Mouse (Mus musculus) heart, embryonic 15.5 days (tissue): ENCODE measurements around the gene Epha6. TPM values are rescaled to one million over a fixed set of nuclear protein-coding genes. Genes with fewer than 3 reads are reported as not detected.

Source experiments
- ATAC-seq: fragments of 200-750 bp; cut with Nextera tagmentation; replicated peaks from 2 replicates; pipeline ENCODE4 v1.8.0; 2017; ENCODE audit warnings: low read depth, moderate TSS enrichment; ENCODE audit not compliant: insufficient number of reproducible peaks, insufficient read depth, low FRiP score
- H3K27ac ChIP-seq: fragments of 300-500 bp; sonication (generic); 2 replicates; pipeline ENCODE4 v1.5.1; 2015; ENCODE audit warnings: mild to moderate bottlenecking, inconsistent platforms
- H3K27me3 ChIP-seq: fragments of 300-500 bp; sonication (generic); 2 replicates; pipeline ENCODE4 v1.6.1; 2015; ENCODE audit warnings: inconsistent platforms
- H3K36me3 ChIP-seq: fragments of 300-500 bp; sonication (generic); 2 replicates; pipeline ENCODE4 v1.6.1; 2015; ENCODE audit warnings: mild to moderate bottlenecking, inconsistent platforms
- H3K4me1 ChIP-seq: fragments of 300-500 bp; sonication (generic); replicated peaks from 2 replicates; pipeline ENCODE4 v1.6.1; 2015; ENCODE audit warnings: inconsistent platforms
- H3K4me2 ChIP-seq: fragments of 300-500 bp; sonication (generic); 2 replicates; pipeline ENCODE4 v1.6.1; 2015; ENCODE audit warnings: inconsistent platforms, mild to moderate bottlenecking, moderate library complexity
- H3K4me3 ChIP-seq: fragments of 300-500 bp; sonication (generic); 2 replicates; pipeline ENCODE4 v1.5.1; 2015; ENCODE audit warnings: mild to moderate bottlenecking, inconsistent platforms
- H3K9ac ChIP-seq: fragments of 300-500 bp; sonication (generic); 2 replicates; pipeline ENCODE4 v1.6.1; 2015; ENCODE audit warnings: mild to moderate bottlenecking, inconsistent platforms
- H3K9me3 ChIP-seq: fragments of 300-500 bp; sonication (generic); replicated peaks from 2 replicates; pipeline ENCODE4 v1.6.1; 2016; ENCODE audit warnings: inconsistent platforms
- WGBS: fragments of 180-500 bp; shearing (Covaris S2); methylation state at CpG from one replicate; pipeline ENCODE4 v1.1.7; 2015; ENCODE audit warnings: mixed read lengths; 5-methylcytosine and 5-hydroxymethylcytosine counted together
- polyA plus RNA-seq: library from polyadenylated mRNA; unstranded; fragments of >200 nt; fragmentation: Nextera tagmentation; extraction: Ambion mirVana; gene quantifications from 2 replicates; pipeline ENCODE4 v1.2.1, GENCODE M21; 2015

Epha6 gene
- polyA plus RNA-seq, 1 experiment from 2014 or later: not detected

DNA sequence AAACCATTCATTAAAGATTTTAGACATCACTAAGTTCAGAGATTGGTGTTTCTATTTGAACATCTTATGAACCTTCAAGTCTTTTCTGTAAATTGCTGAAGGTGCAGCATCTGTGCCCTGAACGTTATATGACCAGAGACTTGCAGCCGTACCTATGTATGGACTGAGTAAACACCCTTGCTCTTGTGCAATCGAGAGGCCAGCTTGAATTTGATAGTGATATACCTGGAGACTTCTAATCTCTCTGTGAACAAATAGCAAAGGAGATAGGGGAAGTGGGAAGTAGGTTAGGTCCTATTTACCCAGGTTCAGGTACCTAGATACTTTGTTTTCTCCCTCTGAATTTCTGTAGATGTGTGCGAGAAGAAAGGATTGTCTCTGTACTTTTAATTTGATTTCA, 854.4 kb downstream of the Epha6 start:
- Histone ChIP-seq H3K4me1 (no peaks in the 10 kb centered on the region), H3K9ac (no peak overlapping the region), H3K4me2 (no peak overlapping the region), H3K27me3 (no peaks in the 10 kb centered on the region), H3K36me3 (no peaks in the 10 kb centered on the region), H3K4me3 (no peak overlapping the region), H3K9me3 (no peaks in the 10 kb centered on the region), H3K27ac (no peak overlapping the region)
- ATAC-seq: no peak
- 79% methylated on average over 4 of the region's 4 CpGs for whole genome bisulfite sequencing

DNA sequence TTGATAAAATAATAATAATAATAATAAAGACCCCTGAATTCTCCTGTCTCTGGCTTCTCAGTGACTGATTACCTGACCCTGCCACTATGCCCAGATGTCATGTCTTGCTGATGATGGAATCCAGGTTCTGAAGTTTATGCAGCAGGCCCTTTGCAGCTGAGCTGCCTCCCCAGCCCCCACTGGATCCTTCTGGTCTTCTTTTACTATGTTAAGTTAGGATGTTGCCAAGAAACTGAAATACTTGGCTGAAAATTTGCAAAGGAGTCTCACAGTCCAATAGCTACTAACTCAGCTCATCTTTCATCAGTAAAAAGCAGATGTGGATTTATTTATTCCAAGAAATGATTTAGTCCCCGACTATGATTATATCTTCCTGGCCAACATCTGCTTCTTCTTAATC, 861.7 kb downstream of the Epha6 start:
- ATAC-seq: no peak
- H3K4me3 ChIP-seq: no peak overlapping the region
- no peaks in the 10 kb centered on the region for H3K4me1 ChIP-seq
- H3K27me3 ChIP-seq: no peaks in the 10 kb centered on the region
- no peaks in the 10 kb centered on the region for H3K36me3 ChIP-seq
- H3K9ac ChIP-seq: no peak overlapping the region
- no peak overlapping the region for H3K4me2 ChIP-seq
- H3K9me3 ChIP-seq: no peaks in the 10 kb centered on the region
- WGBS: 52% methylated on average over 1 of the region's 1 CpGs
- no peak overlapping the region for H3K27ac ChIP-seq

DNA sequence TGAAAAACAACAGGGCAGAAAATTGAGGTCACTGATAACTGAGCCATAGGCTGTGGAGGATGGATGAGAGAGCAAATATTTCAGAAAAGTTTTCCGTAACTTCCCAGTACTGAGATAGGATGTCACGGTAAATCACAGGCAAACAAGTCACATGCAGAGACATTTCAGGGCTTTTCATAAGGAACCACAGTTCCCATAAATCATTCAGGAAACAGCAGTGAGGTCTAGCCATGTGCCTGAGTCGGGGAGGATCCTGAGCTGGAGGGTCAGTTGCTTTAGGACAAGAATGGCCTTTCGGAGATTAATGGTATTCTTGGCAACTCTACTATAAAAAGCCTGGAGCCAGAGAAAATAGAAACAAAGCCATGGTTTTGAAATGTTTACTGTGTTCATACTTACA, 889.8 kb downstream of the Epha6 start:
- H3K27ac ChIP-seq: no peak overlapping the region
- H3K36me3 ChIP-seq: no peaks in the 10 kb centered on the region
- no peak overlapping the region for H3K4me3 ChIP-seq
- H3K4me1 ChIP-seq: no peaks in the 10 kb centered on the region
- H3K9me3 ChIP-seq: no peaks in the 10 kb centered on the region
- no peak for ATAC-seq
- no peak overlapping the region for H3K4me2 ChIP-seq
- no peaks in the 10 kb centered on the region for H3K27me3 ChIP-seq
- 73% methylated on average over 4 of the region's 4 CpGs for WGBS
- H3K9ac ChIP-seq: no peak overlapping the region

DNA sequence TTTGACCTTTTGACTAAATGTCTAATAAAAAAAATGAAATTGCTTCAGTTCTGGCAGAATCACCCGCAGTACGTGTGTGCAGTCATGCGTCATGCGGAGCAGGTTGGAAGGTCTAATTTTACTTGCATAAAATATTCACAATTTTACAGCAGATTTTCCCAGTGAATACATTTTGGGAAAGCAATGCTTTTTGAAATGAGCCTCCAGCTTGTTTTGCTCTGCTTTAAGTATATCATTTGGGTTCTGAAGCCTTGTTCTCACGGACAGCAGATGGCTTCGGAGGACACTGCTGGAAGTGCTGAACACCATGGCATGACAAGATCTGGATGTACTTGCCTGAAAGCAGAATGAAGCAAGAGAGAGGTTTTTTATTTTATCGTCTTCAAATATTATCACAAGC, 912.1 kb downstream of the Epha6 start:
- ATAC-seq: no peak

DNA sequence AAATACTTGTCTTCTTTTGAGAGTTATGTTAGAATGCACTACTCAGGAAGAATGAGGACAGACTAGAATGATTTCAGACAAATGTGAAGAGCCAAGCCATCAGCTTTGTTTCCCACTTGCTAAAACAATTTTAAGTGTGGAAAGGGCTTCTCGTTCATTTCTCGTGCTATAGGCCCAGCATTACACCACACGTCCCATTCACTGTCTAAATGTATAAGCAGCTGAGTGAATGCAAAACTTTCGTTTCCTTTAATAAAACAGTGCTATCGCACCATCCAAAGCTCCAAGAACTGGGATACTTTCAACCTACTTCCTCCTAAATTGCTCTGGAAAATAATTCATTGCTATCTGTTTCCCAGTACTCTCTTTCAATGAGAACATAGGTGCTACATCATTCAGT, 916.2 kb downstream of the Epha6 start:
- Histone ChIP-seq H3K27me3 (no peaks in the 10 kb centered on the region), H3K9me3 (no peaks in the 10 kb centered on the region), H3K4me2 (no peak overlapping the region), H3K36me3 (no peaks in the 10 kb centered on the region), H3K27ac (no peak overlapping the region), H3K4me1 (no peaks in the 10 kb centered on the region), H3K9ac (no peak overlapping the region), H3K4me3 (no peak overlapping the region)
- ATAC-seq: no peak
- WGBS: 88% methylated on average over 5 of the region's 5 CpGs

More for the DNA sequence above, 912.1 kb downstream of the Epha6 start:
- no peak overlapping the region for H3K27ac ChIP-seq
- no peaks in the 10 kb centered on the region for H3K36me3 ChIP-seq
- H3K4me2 ChIP-seq: no peak overlapping the region
- no peaks in the 10 kb centered on the region for H3K9me3 ChIP-seq
- no peak overlapping the region for H3K9ac ChIP-seq
- WGBS: 84% methylated on average over 7 of the region's 7 CpGs
- no peak overlapping the region for H3K4me3 ChIP-seq
- no peaks in the 10 kb centered on the region for H3K27me3 ChIP-seq
- no peaks in the 10 kb centered on the region for H3K4me1 ChIP-seq

DNA sequence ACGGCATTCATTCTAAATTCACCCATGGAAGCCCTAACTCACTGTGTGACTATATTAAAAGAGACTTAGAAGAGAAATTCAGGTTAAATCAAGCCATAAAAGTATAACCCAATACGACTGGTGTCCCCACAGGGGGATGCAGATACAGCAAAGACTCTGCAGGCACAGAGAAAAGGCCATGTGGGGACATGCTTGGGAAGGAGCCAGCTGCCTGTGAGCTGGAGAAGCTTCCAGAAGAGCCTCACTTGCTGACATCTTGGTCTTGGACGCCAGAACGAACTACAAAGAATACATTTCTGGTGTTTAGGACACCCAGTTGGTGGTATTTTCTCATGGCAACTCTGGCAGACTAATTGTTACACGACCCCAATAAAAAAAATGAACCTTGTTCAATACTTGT, 920.2 kb downstream of the Epha6 start:
- no peak for ATAC-seq

DNA sequence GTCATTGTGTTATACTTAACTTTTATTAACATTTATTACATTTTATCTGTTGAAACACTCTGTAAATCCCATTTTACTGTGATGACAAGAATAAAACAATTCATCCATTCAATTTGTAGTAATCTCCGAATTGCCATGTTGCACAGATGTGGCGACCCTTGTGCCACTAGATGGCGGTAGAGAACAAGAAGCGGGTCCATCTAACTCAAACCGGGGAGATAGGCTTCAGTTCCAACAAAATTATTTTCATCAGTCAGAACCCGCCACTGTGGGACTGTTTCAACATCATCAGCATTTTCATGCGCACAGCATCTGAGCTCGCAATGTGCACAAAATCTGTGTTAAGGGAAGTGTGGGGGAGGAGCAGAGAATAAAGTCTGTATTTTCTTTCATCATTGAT, 921.9 kb downstream of the Epha6 start:
- 5% methylated on average over 8 of the region's 8 CpGs for WGBS
- H3K36me3 ChIP-seq: no peaks in the 10 kb centered on the region
- no peak overlapping the region for H3K9ac ChIP-seq
- H3K9me3 ChIP-seq: no peaks in the 10 kb centered on the region
- no peak overlapping the region for H3K4me2 ChIP-seq
- no peaks in the 10 kb centered on the region for H3K27me3 ChIP-seq
- no peak overlapping the region for H3K27ac ChIP-seq
- ATAC-seq: no peak
- H3K4me1 ChIP-seq: no peaks in the 10 kb centered on the region
- H3K4me3 ChIP-seq: no peak overlapping the region

More for the DNA sequence above, 920.2 kb downstream of the Epha6 start:
- Histone ChIP-seq H3K4me1 (no peaks in the 10 kb centered on the region), H3K4me3 (no peak overlapping the region), H3K27me3 (no peaks in the 10 kb centered on the region), H3K9me3 (no peaks in the 10 kb centered on the region), H3K9ac (no peak overlapping the region), H3K36me3 (no peaks in the 10 kb centered on the region), H3K27ac (no peak overlapping the region), H3K4me2 (no peak overlapping the region)
- 54% methylated on average over 5 of the region's 5 CpGs for WGBS

DNA sequence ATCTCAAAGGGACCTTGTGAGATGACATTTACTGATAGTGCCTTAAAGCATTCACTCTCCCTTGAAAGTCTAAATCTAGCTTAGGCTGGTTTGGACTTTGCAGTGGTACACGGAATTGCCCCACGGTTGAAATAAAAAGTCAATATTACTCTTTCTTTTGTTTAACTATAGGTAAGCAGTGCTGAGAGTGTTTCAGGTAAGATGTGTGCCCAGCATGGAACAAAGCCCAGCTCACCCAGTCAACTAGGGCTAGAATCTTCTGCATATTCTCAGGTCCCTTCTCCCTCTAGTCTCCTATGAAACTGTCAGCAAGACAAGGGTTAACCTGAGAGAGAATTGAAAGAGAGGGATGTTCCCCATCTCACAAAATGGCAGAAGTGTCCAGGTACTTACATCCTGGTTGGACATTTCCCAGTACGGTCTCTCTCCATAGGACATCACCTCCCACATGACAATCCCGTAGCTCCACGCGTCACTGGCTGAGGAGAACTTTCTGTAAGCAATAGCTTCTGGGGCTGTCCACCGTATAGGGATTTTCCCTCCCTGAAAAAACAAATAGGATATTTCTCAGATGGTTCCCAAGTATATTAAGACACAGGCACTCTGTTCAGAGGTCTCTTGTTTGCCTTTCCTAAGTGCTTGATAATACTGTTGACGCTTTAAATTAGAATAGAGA, 923.0 kb downstream of the Epha6 start:
- 75% methylated on average over 8 of the region's 8 CpGs for WGBS
- H3K9me3 ChIP-seq: no peaks in the 10 kb centered on the region
- no peaks in the 10 kb centered on the region for H3K36me3 ChIP-seq
- H3K4me2 ChIP-seq: no peak overlapping the region
- no peak overlapping the region for H3K27ac ChIP-seq
- H3K4me1 ChIP-seq: no peaks in the 10 kb centered on the region
- H3K9ac ChIP-seq: no peak overlapping the region
- no peaks in the 10 kb centered on the region for H3K27me3 ChIP-seq
- H3K4me3 ChIP-seq: no peak overlapping the region
- no peak for ATAC-seq

DNA sequence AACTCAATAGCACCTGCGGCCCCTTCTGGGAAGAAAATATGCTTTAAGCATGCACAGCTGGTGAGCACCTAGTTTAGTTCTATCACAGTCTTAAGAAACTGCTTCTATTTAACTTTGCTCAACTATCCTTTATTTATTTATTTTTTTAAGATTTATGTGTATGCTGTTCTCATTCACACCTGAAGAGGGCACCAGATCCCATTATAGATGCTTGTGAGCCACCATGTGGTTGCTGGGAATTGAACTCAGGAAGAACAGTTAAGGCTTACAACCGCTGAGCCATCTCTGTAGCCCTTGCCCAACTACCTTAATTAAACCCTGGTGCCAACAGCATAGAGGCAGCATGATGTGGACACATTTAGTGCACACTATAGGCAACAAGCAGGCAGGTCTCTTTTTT, 938.4 kb downstream of the Epha6 start:
- ATAC-seq: no peak
- no peaks in the 10 kb centered on the region for H3K9me3 ChIP-seq
- WGBS: 88% methylated on average over 2 of the region's 2 CpGs
- no peak overlapping the region for H3K4me2 ChIP-seq
- H3K36me3 ChIP-seq: no peaks in the 10 kb centered on the region
- H3K9ac ChIP-seq: no peak overlapping the region
- H3K27ac ChIP-seq: no peak overlapping the region
- no peaks in the 10 kb centered on the region for H3K4me1 ChIP-seq
- H3K4me3 ChIP-seq: no peak overlapping the region
- no peaks in the 10 kb centered on the region for H3K27me3 ChIP-seq

DNA sequence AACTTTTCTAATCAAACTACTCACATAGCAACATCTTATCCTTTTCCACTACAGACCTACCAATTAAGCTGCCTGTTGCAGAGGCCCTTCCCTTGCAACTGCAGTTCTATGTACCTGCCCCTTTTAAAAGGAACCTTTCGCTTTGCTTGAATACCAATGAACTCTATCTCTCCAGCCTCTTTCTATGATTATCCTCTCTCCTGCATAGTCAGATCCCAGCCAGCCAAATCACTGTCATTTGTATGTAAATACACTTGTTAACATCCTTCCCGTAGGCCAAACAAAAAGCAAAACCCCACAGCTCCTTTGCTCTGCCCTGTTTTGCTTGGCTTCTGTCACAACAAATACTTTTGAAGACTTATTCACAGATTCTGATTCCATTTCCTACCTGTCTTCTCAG, 961.6 kb downstream of the Epha6 start:
- Histone ChIP-seq H3K27me3 (peaks cover 4% of the 10 kb centered on the region; the same call in 1 of the 2 replicates), H3K27ac (no peak overlapping the region), H3K36me3 (no peaks in the 10 kb centered on the region), H3K9ac (no peak overlapping the region), H3K4me2 (no peak overlapping the region), H3K9me3 (no peaks in the 10 kb centered on the region), H3K4me1 (no peaks in the 10 kb centered on the region), H3K4me3 (no peak overlapping the region)
- 56% methylated on average over 2 of the region's 2 CpGs for WGBS
- no peak for ATAC-seq

DNA sequence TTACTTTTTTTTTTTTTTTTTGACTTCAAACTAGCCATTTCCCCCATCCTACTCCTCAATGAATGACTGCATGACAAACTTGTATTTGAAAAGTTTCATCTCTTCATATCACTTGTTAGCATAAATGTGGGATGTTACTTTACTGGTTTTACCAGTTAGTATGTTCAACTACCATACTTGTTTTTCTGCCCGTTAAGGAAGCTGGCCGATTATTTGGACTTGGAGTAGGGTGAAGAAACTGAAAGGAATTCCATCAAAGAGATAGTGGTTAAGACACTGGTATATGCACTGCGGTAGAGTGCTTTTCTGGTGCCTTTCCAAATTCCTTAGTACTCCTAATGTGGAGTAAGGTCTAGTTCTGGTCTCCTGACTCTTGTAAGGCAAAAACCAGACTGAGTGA, 965.3 kb downstream of the Epha6 start:
- Histone ChIP-seq H3K36me3 (no peaks in the 10 kb centered on the region), H3K4me1 (0 out of 2 replicates have a peak, but pooled peaks cover 4% of the 10 kb centered on the region), H3K9ac (no peak overlapping the region), H3K27ac (no peak overlapping the region), H3K9me3 (no peaks in the 10 kb centered on the region), H3K4me3 (no peak overlapping the region), H3K4me2 (peak overlapping the region; percentile 77), H3K27me3 (peaks cover 4% of the 10 kb centered on the region; the same call in 1 of the 2 replicates)
- WGBS: 68% methylated on average over 3 of the region's 3 CpGs
- no peak for ATAC-seq

DNA sequence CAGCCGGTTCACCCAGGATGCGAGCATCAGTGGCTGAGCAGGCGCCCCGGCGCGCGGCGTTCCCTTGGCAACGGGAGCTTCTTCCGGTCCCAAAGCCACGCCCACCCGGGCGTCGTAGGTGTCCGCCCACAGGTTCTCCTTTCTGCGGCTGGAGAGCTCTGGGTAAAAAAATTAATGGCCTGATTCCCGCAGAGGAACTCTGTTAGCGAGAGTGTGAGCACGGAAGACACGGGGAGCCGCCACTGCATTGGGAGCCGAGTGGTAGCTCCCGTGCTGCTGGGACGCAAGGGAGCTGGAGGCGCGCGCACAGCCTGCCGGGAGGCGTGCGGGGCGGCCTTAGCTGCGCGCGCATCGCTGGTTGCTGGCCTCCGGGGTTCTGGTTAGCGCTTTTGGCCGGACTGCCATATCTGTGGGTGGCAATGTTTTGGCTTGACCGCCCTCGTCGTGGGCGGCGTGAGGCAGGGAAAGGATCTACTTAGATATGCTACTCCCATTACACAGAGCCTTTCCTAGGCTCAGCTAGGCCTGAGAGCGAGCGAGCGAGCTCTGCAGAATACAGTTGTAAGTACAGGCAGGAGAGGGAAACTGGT, 966.1 kb downstream of the Epha6 start, which contains the start of gene Arl6:
Gene Arl6 (minus strand): TSS at position 290 of the 590 bp plus-strand sequence.
- WGBS: under 1% methylated on average over 46 of the region's 46 CpGs
- H3K27me3 ChIP-seq: peaks cover 4% of the 10 kb centered on the region; the same call in 1 of the 2 replicates
- no peaks in the 10 kb centered on the region for H3K9me3 ChIP-seq
- peak within 1 kb of the TSS; percentile 77 for H3K4me3 ChIP-seq
- H3K4me2 ChIP-seq: peak within 1 kb of the TSS; percentile 77
- peak; percentile 99 for ATAC-seq
- H3K4me1 ChIP-seq: 0 out of 2 replicates have a peak, but pooled peaks cover 4% of the 10 kb centered on the region
- H3K9ac ChIP-seq: peak within 1 kb of the TSS; percentile 74
- H3K36me3 ChIP-seq: no peaks in the 10 kb centered on the region
- H3K27ac ChIP-seq: peak within 1 kb of the TSS; percentile 99
